Mouse (Mus musculus): ENCODE measurements around the gene Usp35. TPM values are rescaled to one million over a fixed set of nuclear protein-coding genes. Genes with fewer than 3 reads are reported as not detected.

The Usp35 gene
- polyA plus RNA-seq, 1 experiment = 22.9 TPM

GRCm38 (mm10) chr7:97262541-97262940 is 69.3 kb downstream of the Usp35 start:
- no peak for DNase-seq
- no peak overlapping the region for H3K4me3 ChIP-seq (ENCODE audit: control insufficient read depth, insufficient read depth, low read length)
- H3K36me3 ChIP-seq (ENCODE audit: control insufficient read depth, insufficient read depth, low read length) = no peaks in the 10 kb centered on the region
- 88% methylated on average over 1 of the region's 1 CpGs for WGBS
- H3K4me1 ChIP-seq (replicated peaks; ENCODE audit: control insufficient read depth, insufficient read depth, low read length) = no peaks in the 10 kb centered on the region
- H3K27ac ChIP-seq (ENCODE audit: control insufficient read depth, insufficient read depth, low read length) = no peak overlapping the region
- TF ChIP-seq CTCF (IDR thresholded peaks at IDR 0.05; ENCODE audit: borderline replicate concordance, control insufficient read depth, extremely low read depth, insufficient read depth, low read length, poor library complexity) (no peak), POLR2A (IDR thresholded peaks at IDR 0.05; ENCODE audit: control insufficient read depth, extremely low read depth, insufficient read depth, low read length, poor library complexity) (no peak)
- H3K27me3 ChIP-seq (ENCODE audit: control insufficient read depth, insufficient read depth, low read length) = no peaks in the 10 kb centered on the region

Other genes with a start within 250 kb of the Usp35 start
- gene Kctd21, start 307 bp upstream of the Usp35 start, polyA plus RNA-seq (2012; rRNA removed) = 3.7 and 4.3 TPM in 2 replicates
- gene Alg8, start 39.6 kb upstream of the Usp35 start, polyA plus RNA-seq (2012; rRNA removed) = 27.8 and 28.8 TPM in 2 replicates
- gene Ndufc2, start 68.0 kb upstream of the Usp35 start, polyA plus RNA-seq (2012; rRNA removed) = 137 and 168 TPM in 2 replicates
- gene Thrsp, start 85.7 kb upstream of the Usp35 start, polyA plus RNA-seq (2012; rRNA removed) = 116 and 163 TPM in 2 replicates
- 2.7 and 4.9 TPM in 2 replicates for gene Kctd14, start 119.3 kb upstream of the Usp35 start, polyA plus RNA-seq (2012; rRNA removed)
- gene Ints4, start 148.9 kb upstream of the Usp35 start, polyA plus RNA-seq (2012; rRNA removed) = 68.4 and 77.5 TPM in 2 replicates
- gene Aamdc, start 247.5 kb upstream of the Usp35 start, polyA plus RNA-seq (2012; rRNA removed) = 17.8 and 20.0 TPM in 2 replicates
- gene Rsf1, start 247.9 kb upstream of the Usp35 start, polyA plus RNA-seq (2012; rRNA removed) = 4.6 and 5.8 TPM in 2 replicates

Measured in thymus, adult 2 months (tissue).